Mouse (Mus musculus): ENCODE measurements at regions not wholly inside any gene's neighbourhood (a gene's known extent, or its start where the extent isn't known, plus 50 kb on each side); places are given as distances from the start of the nearest gene placed in this dataset.

DNA sequence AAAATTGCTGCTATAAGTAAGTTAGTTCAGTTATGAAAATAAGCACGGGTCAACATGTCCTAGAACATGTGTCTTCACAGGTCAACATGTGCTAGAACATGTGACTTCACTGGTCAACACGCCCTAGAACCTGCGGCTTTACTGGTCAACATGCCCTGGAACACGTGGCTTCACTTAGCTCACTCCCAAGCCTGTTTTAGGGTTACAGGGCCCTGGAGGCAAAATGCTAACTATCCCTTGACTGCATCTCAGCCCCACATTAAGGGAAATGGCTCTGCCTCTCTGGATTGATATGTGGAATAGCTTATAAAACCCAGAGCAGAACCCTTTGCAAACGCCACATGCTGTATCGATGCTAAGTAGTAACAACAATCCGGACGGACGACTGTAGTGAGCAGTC, 67.8 kb downstream of the Nkx6-1 start:
- Histone ChIP-seq H3K4me3 (ENCODE audit: insufficient read depth, low read depth, low read length) (no peak overlapping the region), H3K27ac (replicated peaks; ENCODE audit: low read depth, low read length) (no peak overlapping the region), H3K4me1 (ENCODE audit: control insufficient read depth, insufficient read depth, insufficient read length, low read length) (no peaks in the 10 kb centered on the region)

DNA sequence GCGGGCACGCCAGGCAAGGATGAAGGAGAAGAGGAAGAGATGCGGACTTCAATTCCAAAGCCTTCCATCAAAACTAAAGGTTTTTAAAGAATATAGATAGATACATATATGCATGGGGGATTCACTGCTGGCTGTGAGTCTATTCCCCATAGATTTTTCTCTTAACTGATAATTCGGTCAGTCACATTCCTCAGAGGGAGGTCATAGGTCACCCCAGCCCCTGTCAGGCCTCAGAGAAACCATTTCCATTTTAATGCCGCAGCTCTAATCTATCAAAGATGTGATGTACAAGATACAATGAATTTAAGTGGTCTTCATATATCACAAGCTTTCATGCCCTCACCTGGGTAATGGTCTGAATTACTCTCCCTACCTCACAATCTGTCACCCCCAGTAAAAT, 73.6 kb downstream of the Nkx6-1 start:
- Histone ChIP-seq H3K27ac (replicated peaks; ENCODE audit: low read depth, low read length) (no peak overlapping the region), H3K4me3 (ENCODE audit: insufficient read depth, low read depth, low read length) (no peak overlapping the region), H3K4me1 (ENCODE audit: control insufficient read depth, insufficient read depth, insufficient read length, low read length) (no peaks in the 10 kb centered on the region)

- Histone ChIP-seq H3K4me3 (ENCODE audit: insufficient read depth, low read depth, low read length) (no peak overlapping the region), H3K27ac (replicated peaks; ENCODE audit: low read depth, low read length) (no peak overlapping the region), H3K4me1 (ENCODE audit: control insufficient read depth, insufficient read depth, insufficient read length, low read length) (no peaks in the 10 kb centered on the region)
Measured at GRCm38 (mm10) chr5:101590341-101591124, 74.3 kb downstream of the Nkx6-1 start.

- Histone ChIP-seq H3K4me1 (ENCODE audit: control insufficient read depth, insufficient read depth, insufficient read length, low read length) (no peaks in the 10 kb centered on the region), H3K27ac (replicated peaks; ENCODE audit: low read depth, low read length) (no peak overlapping the region), H3K4me3 (ENCODE audit: insufficient read depth, low read depth, low read length) (no peak overlapping the region)
Measured at GRCm38 (mm10) chr5:101572966-101573365, 91.8 kb downstream of the Nkx6-1 start.

DNA sequence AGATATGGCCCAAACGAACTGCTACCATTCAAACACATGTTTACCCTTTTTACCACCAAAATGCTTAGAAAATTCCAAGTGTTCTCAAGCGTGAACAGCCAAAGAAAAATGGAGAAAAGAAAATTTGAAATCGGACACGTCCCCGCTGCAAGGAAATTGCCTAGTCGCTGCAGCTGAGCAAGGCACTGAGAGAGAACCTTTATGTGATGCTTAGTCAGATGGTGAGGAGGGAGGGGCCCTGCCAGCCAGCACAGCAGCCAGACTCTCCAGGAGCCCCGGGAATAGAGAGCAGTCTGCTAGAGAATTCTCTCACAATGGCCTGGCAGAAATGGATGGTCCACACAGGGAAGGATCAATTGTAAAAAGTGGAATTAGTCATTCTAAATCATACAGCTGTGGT, 99.0 kb downstream of the Nkx6-1 start:
- H3K27ac ChIP-seq (replicated peaks; ENCODE audit: low read depth, low read length) = no peak overlapping the region
- no peak overlapping the region for H3K4me3 ChIP-seq (ENCODE audit: insufficient read depth, low read depth, low read length)
- H3K4me1 ChIP-seq (ENCODE audit: control insufficient read depth, insufficient read depth, insufficient read length, low read length) = no peaks in the 10 kb centered on the region

DNA sequence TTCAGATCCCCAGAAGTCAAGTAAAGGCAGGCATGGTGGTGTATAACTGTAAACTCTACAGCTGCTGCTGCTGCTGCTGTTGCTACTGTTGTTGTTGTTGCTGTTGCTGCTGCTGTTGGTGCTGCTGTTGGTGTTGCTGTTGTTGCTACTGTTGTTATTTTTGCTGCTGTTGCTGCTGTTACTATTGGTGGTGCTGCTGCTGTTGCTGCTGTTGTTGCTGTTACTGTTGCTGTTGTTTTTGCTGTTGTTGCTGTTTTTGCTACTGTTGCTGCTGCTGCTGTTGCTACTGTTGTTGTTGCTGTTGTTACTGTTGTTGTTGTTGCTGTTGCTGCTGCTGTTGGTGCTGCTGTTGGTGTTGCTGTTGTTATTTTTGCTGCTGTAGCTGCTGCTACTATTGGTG, 104.4 kb downstream of the Nkx6-1 start:
- Histone ChIP-seq H3K27ac (replicated peaks; ENCODE audit: low read depth, low read length) (no peak overlapping the region), H3K4me1 (ENCODE audit: control insufficient read depth, insufficient read depth, insufficient read length, low read length) (no peaks in the 10 kb centered on the region), H3K4me3 (ENCODE audit: insufficient read depth, low read depth, low read length) (no peak overlapping the region)

DNA sequence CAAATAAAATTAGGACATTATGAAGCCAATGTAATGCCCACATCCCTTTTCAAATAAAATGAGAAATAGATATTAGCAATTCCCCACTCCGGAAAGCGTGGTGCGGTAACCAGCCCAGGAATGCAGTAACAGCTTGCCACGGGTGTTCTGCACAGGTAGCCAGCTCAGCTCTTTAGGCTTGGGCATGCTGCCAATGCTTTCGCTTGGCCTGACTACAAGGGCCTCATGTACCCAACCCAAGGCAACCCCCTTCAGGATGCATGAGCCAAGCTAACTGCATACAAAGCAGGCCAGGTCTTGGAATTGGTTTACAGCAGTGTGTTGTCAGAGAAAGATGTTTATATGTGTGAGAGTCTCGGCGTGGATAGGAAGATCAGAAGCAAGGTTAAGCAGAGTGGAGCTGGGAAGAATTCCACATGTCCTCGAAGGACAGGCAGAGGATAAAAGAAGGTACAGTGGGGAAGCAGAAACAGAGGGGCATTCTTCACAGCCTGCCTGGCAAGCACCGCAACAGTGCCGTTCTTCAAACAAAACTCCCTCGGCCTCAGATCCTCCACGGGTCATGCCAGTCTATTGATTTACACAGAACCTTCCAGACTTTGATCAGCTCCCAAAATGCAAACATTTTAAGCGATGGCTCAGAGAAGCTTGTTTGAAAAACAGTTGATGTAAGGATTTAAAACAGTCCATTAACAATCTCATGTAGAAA, 106.4 kb downstream of the Nkx6-1 start:
- Histone ChIP-seq H3K4me3 (ENCODE audit: insufficient read depth, low read depth, low read length) (no peak overlapping the region), H3K4me1 (ENCODE audit: control insufficient read depth, insufficient read depth, insufficient read length, low read length) (no peaks in the 10 kb centered on the region), H3K27ac (replicated peaks; ENCODE audit: low read depth, low read length) (no peak overlapping the region)

DNA sequence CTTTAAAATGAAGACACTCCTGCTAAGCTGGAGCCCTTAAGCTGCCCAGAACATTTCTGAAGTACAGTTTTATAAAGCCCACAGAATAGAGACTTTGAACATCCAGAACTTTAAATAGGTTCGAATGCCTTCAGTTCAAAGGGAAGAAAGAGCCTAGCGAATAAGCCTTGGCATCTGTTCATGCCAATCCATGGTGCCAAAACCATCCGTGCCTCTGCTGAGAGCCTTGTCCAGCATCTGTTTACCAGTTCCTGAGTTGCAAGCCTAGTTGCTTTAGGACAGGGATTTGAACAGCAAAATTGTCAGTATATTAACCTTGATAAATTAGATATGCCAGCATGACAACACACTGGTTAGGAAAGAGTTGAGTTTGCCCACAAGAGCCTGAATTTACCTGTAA, 107.6 kb downstream of the Nkx6-1 start:
- Histone ChIP-seq H3K4me1 (ENCODE audit: control insufficient read depth, insufficient read depth, insufficient read length, low read length) (no peaks in the 10 kb centered on the region), H3K4me3 (ENCODE audit: insufficient read depth, low read depth, low read length) (no peak overlapping the region), H3K27ac (replicated peaks; ENCODE audit: low read depth, low read length) (no peak overlapping the region)

DNA sequence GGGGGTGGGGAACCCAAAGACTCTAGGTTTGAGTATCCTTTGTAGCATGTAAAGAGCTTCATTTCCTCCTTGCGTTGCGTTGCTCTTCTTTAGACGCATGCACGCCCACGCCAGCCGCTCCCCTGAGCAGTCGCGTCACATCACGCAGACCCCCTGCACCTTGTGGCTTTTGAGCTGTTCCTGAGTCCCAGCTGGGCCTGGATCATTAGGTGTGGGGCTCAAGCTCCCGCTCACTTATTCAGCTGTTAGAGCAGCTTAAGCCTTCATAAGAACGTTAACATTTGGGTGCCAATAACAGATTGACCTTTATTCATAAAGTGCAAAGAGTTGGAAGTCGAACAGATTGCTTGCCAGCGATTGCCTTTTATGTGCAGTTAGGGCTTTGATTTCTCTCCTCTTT, 121.5 kb downstream of the Nkx6-1 start:
- H3K4me1 ChIP-seq (ENCODE audit: control insufficient read depth, insufficient read depth, insufficient read length, low read length) = no peaks in the 10 kb centered on the region
- H3K4me3 ChIP-seq (ENCODE audit: insufficient read depth, low read depth, low read length) = no peak overlapping the region
- H3K27ac ChIP-seq (replicated peaks; ENCODE audit: low read depth, low read length) = no peak overlapping the region

DNA sequence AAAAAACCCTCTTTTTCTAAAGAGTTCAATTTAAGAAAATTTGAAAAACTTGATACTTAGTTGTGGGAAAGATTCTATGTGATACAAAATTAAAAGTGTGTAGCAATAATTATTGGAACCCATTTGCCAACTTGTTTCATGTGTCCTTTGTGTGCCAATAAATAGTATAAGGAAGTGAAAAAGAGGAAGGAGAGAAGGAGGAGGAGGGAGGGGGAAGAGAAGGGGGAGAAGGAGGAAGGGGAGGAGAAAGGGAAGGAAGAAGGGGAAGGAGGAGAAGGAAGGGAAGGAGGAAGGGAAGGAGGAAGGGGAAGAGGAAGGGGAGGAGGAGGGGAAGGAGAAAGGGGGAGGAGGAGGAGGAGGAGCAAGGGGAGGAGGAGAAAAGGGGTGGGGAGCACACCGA, 125.0 kb downstream of the Nkx6-1 start:
- H3K4me1 ChIP-seq (ENCODE audit: control insufficient read depth, insufficient read depth, insufficient read length, low read length) = no peaks in the 10 kb centered on the region
- no peak overlapping the region for H3K4me3 ChIP-seq (ENCODE audit: insufficient read depth, low read depth, low read length)
- no peak overlapping the region for H3K27ac ChIP-seq (replicated peaks; ENCODE audit: low read depth, low read length)

- Histone ChIP-seq H3K4me1 (ENCODE audit: control insufficient read depth, insufficient read depth, insufficient read length, low read length) (no peaks in the 10 kb centered on the region), H3K4me3 (ENCODE audit: insufficient read depth, low read depth, low read length) (no peak overlapping the region), H3K27ac (replicated peaks; ENCODE audit: low read depth, low read length) (no peak overlapping the region)
Measured at GRCm38 (mm10) chr5:101539254-101539549, 125.6 kb downstream of the Nkx6-1 start.

GRCm38 (mm10) chr5:101538410-101539253, 126.2 kb downstream of the Nkx6-1 start:
- no peak overlapping the region for H3K4me3 ChIP-seq (ENCODE audit: insufficient read depth, low read depth, low read length)
- H3K27ac ChIP-seq (replicated peaks; ENCODE audit: low read depth, low read length) = no peak overlapping the region
- H3K4me1 ChIP-seq (ENCODE audit: control insufficient read depth, insufficient read depth, insufficient read length, low read length) = no peaks in the 10 kb centered on the region

DNA sequence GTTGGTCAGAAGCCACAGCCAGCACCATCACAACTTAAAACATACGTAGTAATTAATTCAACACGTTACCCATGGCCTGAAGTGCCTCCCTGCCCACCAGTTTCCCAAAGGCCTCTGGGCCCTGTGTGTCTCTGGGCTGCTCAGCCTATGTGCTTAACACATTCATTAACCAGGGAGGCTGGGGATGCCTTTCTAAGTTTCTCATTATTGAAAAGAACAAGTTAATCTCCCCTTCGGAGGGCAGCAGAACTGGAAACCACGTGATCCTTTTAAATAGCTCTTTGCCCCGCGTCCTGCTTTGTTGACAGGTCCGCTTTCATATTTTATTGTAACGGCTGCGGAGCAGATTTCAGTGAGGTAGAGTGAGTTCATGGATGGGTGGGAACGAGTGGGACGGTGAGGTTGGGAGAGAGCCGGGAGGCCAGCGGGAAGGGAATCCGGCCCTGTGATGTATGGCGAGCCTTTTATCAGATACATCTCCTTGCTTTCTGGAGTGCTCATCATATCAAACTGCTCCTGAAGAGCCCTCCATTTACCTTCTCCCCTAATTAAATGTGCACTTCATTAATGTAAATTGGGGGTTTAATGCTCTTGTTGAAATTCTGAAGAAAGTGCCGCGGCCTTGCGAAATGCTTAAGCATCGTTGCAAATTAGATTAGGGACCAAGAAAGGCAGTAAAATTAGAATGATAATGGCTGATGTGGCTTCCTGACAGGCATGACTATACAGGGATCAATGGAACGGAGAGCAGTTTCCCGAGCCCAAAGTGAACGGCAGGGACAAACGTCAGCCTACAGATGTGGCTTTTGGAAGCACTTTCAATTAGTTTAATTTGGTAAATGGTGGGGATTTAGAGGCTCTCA, 127.0 kb downstream of the Nkx6-1 start:
- Histone ChIP-seq H3K4me3 (ENCODE audit: insufficient read depth, low read depth, low read length) (no peak overlapping the region), H3K4me1 (ENCODE audit: control insufficient read depth, insufficient read depth, insufficient read length, low read length) (no peaks in the 10 kb centered on the region), H3K27ac (replicated peaks; ENCODE audit: low read depth, low read length) (no peak overlapping the region)

DNA sequence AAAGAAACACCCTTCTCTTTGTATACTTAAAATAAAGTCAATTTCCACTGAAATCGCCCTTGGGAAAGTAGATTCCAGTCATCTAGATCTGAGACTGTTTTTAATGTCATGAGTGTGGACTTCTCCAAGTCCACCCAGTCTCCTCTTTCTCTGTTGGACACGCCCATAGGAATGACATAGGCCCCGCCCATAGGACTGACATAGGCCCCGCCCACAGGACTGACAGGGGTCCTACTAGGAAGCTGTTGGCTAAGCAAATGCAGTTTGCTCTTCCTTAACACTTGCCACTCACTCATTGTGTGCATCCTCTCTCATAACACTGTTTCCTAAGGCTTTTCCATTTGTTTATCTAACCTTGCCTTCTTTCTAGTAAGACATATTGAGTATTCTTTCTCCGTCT, 129.3 kb downstream of the Nkx6-1 start:
- Histone ChIP-seq H3K27ac (replicated peaks; ENCODE audit: low read depth, low read length) (no peak overlapping the region), H3K4me3 (ENCODE audit: insufficient read depth, low read depth, low read length) (no peak overlapping the region), H3K4me1 (ENCODE audit: control insufficient read depth, insufficient read depth, insufficient read length, low read length) (no peaks in the 10 kb centered on the region)

DNA sequence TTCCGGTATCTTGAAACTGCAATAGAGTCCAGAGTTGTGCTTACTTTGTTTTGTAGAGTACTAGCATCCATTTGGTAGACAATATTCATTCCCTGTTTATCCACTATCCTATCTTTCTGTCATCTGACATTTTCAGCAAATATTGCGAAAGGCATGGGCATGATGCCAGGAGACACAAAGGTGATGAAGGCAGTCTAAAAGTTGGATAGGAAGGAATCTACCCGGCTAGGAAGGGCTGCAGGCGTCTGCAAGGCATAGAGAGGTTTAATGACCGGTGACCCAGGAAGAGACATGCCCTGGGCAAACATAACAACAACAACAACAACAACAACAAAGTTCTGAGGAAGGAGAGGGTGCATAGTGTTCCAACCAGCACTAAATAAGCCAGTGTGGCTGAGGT, 139.4 kb downstream of the Nkx6-1 start:
- Histone ChIP-seq H3K4me1 (ENCODE audit: control insufficient read depth, insufficient read depth, insufficient read length, low read length) (no peaks in the 10 kb centered on the region), H3K4me3 (ENCODE audit: insufficient read depth, low read depth, low read length) (no peak overlapping the region), H3K27ac (replicated peaks; ENCODE audit: low read depth, low read length) (no peak overlapping the region)
